Mouse (Mus musculus) liver, embryonic 15.5 days (tissue): ENCODE measurements around the gene Elavl4. TPM values are rescaled to one million over a fixed set of nuclear protein-coding genes. Genes with fewer than 3 reads are reported as not detected.

Experiments
- ATAC-seq: fragments of 200-750 bp; cut with Nextera tagmentation; 2 replicates; pipeline ENCODE4 v1.8.0; 2017; ENCODE audit warnings: moderate number of reproducible peaks, mild to moderate bottlenecking, moderate library complexity; ENCODE audit not compliant: insufficient read depth
- H3K27ac ChIP-seq: fragments of 300-500 bp; sonication (generic); replicated peaks from 2 replicates; pipeline ENCODE4 v1.5.1; 2015; ENCODE audit warnings: mild to moderate bottlenecking, inconsistent platforms
- H3K27me3 ChIP-seq: fragments of 300-500 bp; sonication (generic); 2 replicates; pipeline ENCODE4 v1.6.1; 2015; ENCODE audit warnings: mild to moderate bottlenecking, inconsistent platforms
- H3K36me3 ChIP-seq: fragments of 300-500 bp; sonication (generic); replicated peaks from 2 replicates; pipeline ENCODE4 v1.6.1; 2015; ENCODE audit warnings: moderate library complexity, mild to moderate bottlenecking, inconsistent platforms
- H3K4me1 ChIP-seq: fragments of 300-500 bp; sonication (generic); replicated peaks from 2 replicates; pipeline ENCODE4 v1.6.1; 2015; ENCODE audit warnings: inconsistent platforms
- H3K4me2 ChIP-seq: fragments of 300-500 bp; sonication (generic); 2 replicates; pipeline ENCODE4 v1.6.1; 2015; ENCODE audit warnings: moderate library complexity, mild to moderate bottlenecking, inconsistent platforms
- H3K4me3 ChIP-seq: fragments of 300-500 bp; sonication (generic); replicated peaks from 2 replicates; pipeline ENCODE4 v1.5.1; 2015; ENCODE audit warnings: mild to moderate bottlenecking, inconsistent platforms
- H3K9ac ChIP-seq: fragments of 300-500 bp; sonication (generic); 2 replicates; pipeline ENCODE4 v1.6.1; 2015; ENCODE audit warnings: moderate library complexity, mild to moderate bottlenecking, inconsistent platforms
- H3K9me3 ChIP-seq: fragments of 300-500 bp; sonication (generic); replicated peaks from 2 replicates; pipeline ENCODE4 v1.6.1; 2016; ENCODE audit warnings: inconsistent platforms
- WGBS: fragments of 180-500 bp; shearing (Covaris S2); methylation state at CpG from one replicate; pipeline ENCODE4 v1.1.7; 2015; ENCODE audit warnings: mixed read lengths; ENCODE audit not compliant: insufficient replicate concordance; 5-methylcytosine and 5-hydroxymethylcytosine counted together
- polyA plus RNA-seq: library from polyadenylated mRNA; unstranded; fragments of >200 nt; fragmentation: Nextera tagmentation; extraction: Ambion mirVana; gene quantifications from 2 replicates; pipeline ENCODE4 v1.2.1, GENCODE M21; 2015

Elavl4 gene
- polyA plus RNA-seq, 1 experiment from 2014 or later = 0.47 TPM

GRCm38 (mm10) chr4:110161600-110161999, 190.1 kb downstream of the Elavl4 start:
- no peak overlapping the region for H3K9ac ChIP-seq
- ATAC-seq = no peak
- H3K4me1 ChIP-seq = no peaks in the 10 kb centered on the region
- no peaks in the 10 kb centered on the region for H3K36me3 ChIP-seq
- no peak overlapping the region for H3K4me2 ChIP-seq
- H3K27me3 ChIP-seq = no peaks in the 10 kb centered on the region
- H3K4me3 ChIP-seq = no peak overlapping the region
- WGBS = 59% methylated on average over 3 of the region's 3 CpGs
- H3K9me3 ChIP-seq = no peaks in the 10 kb centered on the region
- H3K27ac ChIP-seq = no peak overlapping the region

GRCm38 (mm10) chr4:110157515-110158159, 194.1 kb downstream of the Elavl4 start:
- no peaks in the 10 kb centered on the region for H3K36me3 ChIP-seq
- H3K27me3 ChIP-seq = no peaks in the 10 kb centered on the region
- 61% methylated on average over 3 of the region's 3 CpGs for WGBS
- no peak overlapping the region for H3K4me3 ChIP-seq
- no peak overlapping the region for H3K9ac ChIP-seq
- H3K9me3 ChIP-seq = no peaks in the 10 kb centered on the region
- H3K27ac ChIP-seq = no peak overlapping the region
- H3K4me2 ChIP-seq = no peak overlapping the region
- ATAC-seq = no peak
- H3K4me1 ChIP-seq = no peaks in the 10 kb centered on the region

GRCm38 (mm10) chr4:110155954-110156353, 195.8 kb downstream of the Elavl4 start:
- Histone ChIP-seq H3K4me3 (no peak overlapping the region), H3K27ac (no peak overlapping the region), H3K4me1 (no peaks in the 10 kb centered on the region), H3K9me3 (no peaks in the 10 kb centered on the region), H3K27me3 (no peaks in the 10 kb centered on the region), H3K36me3 (no peaks in the 10 kb centered on the region), H3K9ac (no peak overlapping the region), H3K4me2 (no peak overlapping the region)
- ATAC-seq = no peak
- WGBS = 61% methylated on average over 2 of the region's 2 CpGs

Other genes with a start within 250 kb of the Elavl4 start
- gene Agbl4, start 45.8 kb upstream of the Elavl4 start, polyA plus RNA-seq = not detected in 2 replicates